Comparison of ENCODE assay signal across 11 mouse cellular contexts in genomic region chr2:32642813-32643212, GRCm38 (mm10). TPM values are rescaled to one million over a fixed set of nuclear protein-coding genes. Genes with fewer than 3 reads are reported as not detected.
A peak's percentile ranks its signal among the peaks of the same experiment; 100 is the strongest.
DNase-seq lines count a peak whose midpoint lies in the region; ATAC-seq and TF ChIP-seq lines count a peak whose summit lies in the region.
"Had no signal": no experiment of that assay in that cellular context is flagged by ENCODE, and none has a peak within 500 bp of the region (broad histone marks: within the 10 kb centered on the region; RNA-seq: fewer than 3 reads in every experiment).

No protein-coding gene starts in this region.

- no peak overlapping the region for H3K4me2 ChIP-seq in heart, embryonic 12.5 days
- H3K4me2 ChIP-seq: forebrain, embryonic 12.5 days; hindbrain, embryonic 15.5 days had no signal

- H3K27me3 ChIP-seq in E14TG2a.4 (ENCODE audit: insufficient read depth, low read length): no peaks in the 10 kb centered on the region
- no peaks in the 10 kb centered on the region for H3K27me3 ChIP-seq in heart, embryonic 12.5 days (replicated peaks)
- H3K27me3 ChIP-seq: forebrain, embryonic 12.5 days; hindbrain, embryonic 15.5 days had no signal

- H3K9me3 ChIP-seq in E14TG2a.4 (ENCODE audit: low read length): no peaks in the 10 kb centered on the region
- H3K9me3 ChIP-seq in heart, embryonic 12.5 days (replicated peaks): no peaks in the 10 kb centered on the region
- H3K9me3 ChIP-seq: forebrain, embryonic 12.5 days; hindbrain, embryonic 15.5 days had no signal

- intact Hi-C loops in left cerebral cortex, adult 2 months (cut with DNase I): no loop called here

- H3K36me3 ChIP-seq in E14TG2a.4 (ENCODE audit: insufficient read depth, low read length): no peaks in the 10 kb centered on the region
- no peaks in the 10 kb centered on the region for H3K36me3 ChIP-seq in heart, embryonic 12.5 days
- H3K36me3 ChIP-seq: forebrain, embryonic 12.5 days; hindbrain, embryonic 15.5 days had no signal

- ATAC-seq in heart, embryonic 12.5 days (ENCODE audit: insufficient number of reproducible peaks, low FRiP score): peak; percentile 54
- ATAC-seq in megakaryocyte, adult 5-6 weeks (ENCODE audit: poor library complexity, severe bottlenecking): no peak

- H3K4me3 ChIP-seq in E14TG2a.4 (replicated peaks; ENCODE audit: low read length): 0 out of 2 replicates have a peak overlapping the region, but pooled peaks have one; percentile 7
- no peak overlapping the region for H3K4me3 ChIP-seq in heart, embryonic 12.5 days
- no peak overlapping the region for H3K4me3 ChIP-seq in left cerebral cortex, adult 2 months
- H3K4me3 ChIP-seq: forebrain, embryonic 12.5 days; hindbrain, embryonic 15.5 days had no signal

- H3K27ac ChIP-seq in heart, embryonic 12.5 days (ENCODE audit: poor library complexity, severe bottlenecking): peak overlapping the region; percentile 76
- H3K27ac ChIP-seq in left cerebral cortex, adult 2 months: no peak overlapping the region
- H3K27ac ChIP-seq: forebrain, embryonic 12.5 days; hindbrain, embryonic 15.5 days had no signal

- H3K9ac ChIP-seq in heart, embryonic 12.5 days: peak overlapping the region; percentile 27; the same call in 1 of the 2 replicates
- H3K9ac ChIP-seq: forebrain, embryonic 12.5 days; hindbrain, embryonic 15.5 days had no signal

- 48% methylated on average over 7 of the region's 7 CpGs for WGBS in heart, embryonic 12.5 days

- TF ChIP-seq CTCF in E14TG2a.4 (conservative IDR thresholded peaks at IDR 0.05; ENCODE audit: low read length): no peak
- no peak for TF ChIP-seq CTCF in left cerebral cortex, adult 2 months (IDR thresholded peaks at IDR 0.05)

- DNase-seq in gastrocnemius, postnatal 10 days: peak; percentile 45
- no peak for DNase-seq in gastrocnemius, adult 8-10 months (ENCODE audit: low spot score in 2 of 2)
- DNase-seq in kidney, postnatal 14 days: peak; percentile 78
- no peak for DNase-seq in cerebellum, adult 11-12 months
- DNase-seq in left cerebral cortex, adult 2 months (ENCODE audit: extremely low spot score in 1 of 2, low spot score in 2 of 2): no peak
- DNase-seq: lung, postnatal 10 days had no signal

- peaks cover 50% of the 10 kb centered on the region for H3K4me1 ChIP-seq in E14TG2a.4 (replicated peaks; ENCODE audit: low read depth, low read length)
- H3K4me1 ChIP-seq in heart, embryonic 12.5 days (replicated peaks): peaks cover 69% of the 10 kb centered on the region

RNA-seq across cellular contexts. Expression of gene Eng, which starts 3.6 kb away (rescaled TPM):
- total RNA-seq in gastrocnemius, postnatal 10 days (2021): 10 to 100 TPM; 49.5 to 54.7 TPM
- total RNA-seq in gastrocnemius, adult 8-10 months (2022): 10 to 100 TPM; 17.4 to 26.6 (median 20.5) TPM
- 159 and 168 TPM in 2 replicates for polyA plus RNA-seq in heart, embryonic 12.5 days (2016; fragmentation: Nextera tagmentation; extraction: Ambion mirVana)
- total RNA-seq in left cerebral cortex, adult 2 months (2021): 10 to 100 TPM; 22.2 to 23.0 TPM
- 6.3 and 7.9 TPM in 2 replicates for total RNA-seq in megakaryocyte, adult 5-6 weeks (2015)
- 2.0 and 2.2 TPM in 2 replicates for total RNA-seq in megakaryocyte, adult 5-6 weeks (2017)

RNA-seq across cellular contexts. Expression of gene Ak1, which starts 21.3 kb away (rescaled TPM):
- 1,000 to 10,000 TPM; 1,275 to 1,593 TPM for total RNA-seq in gastrocnemius, postnatal 10 days (2021)
- total RNA-seq in gastrocnemius, adult 8-10 months (2022): 1,000 to 10,000 TPM; 1,455 to 1,877 (median 1,746) TPM
- 285 and 294 TPM in 2 replicates for polyA plus RNA-seq in heart, embryonic 12.5 days (2016; fragmentation: Nextera tagmentation; extraction: Ambion mirVana)
- total RNA-seq in left cerebral cortex, adult 2 months (2021): 100 to 1,000 TPM; 140 to 153 TPM
- not detected in 2 replicates for total RNA-seq in megakaryocyte, adult 5-6 weeks (2015)
- not detected in 2 replicates for total RNA-seq in megakaryocyte, adult 5-6 weeks (2017)

RNA-seq across cellular contexts. Expression of gene St6galnac6, which starts 43.3 kb away (rescaled TPM):
- 10 to 100 TPM; 59.7 to 66.0 TPM for total RNA-seq in gastrocnemius, postnatal 10 days (2021)
- 10 to 100 TPM; 48.6 to 61.3 (median 54.9) TPM for total RNA-seq in gastrocnemius, adult 8-10 months (2022)
- 31.6 and 35.3 TPM in 2 replicates for polyA plus RNA-seq in heart, embryonic 12.5 days (2016; fragmentation: Nextera tagmentation; extraction: Ambion mirVana)
- total RNA-seq in left cerebral cortex, adult 2 months (2021): 100 to 1,000 TPM; 122 to 133 TPM
- total RNA-seq in megakaryocyte, adult 5-6 weeks (2015): 8.2 and 8.6 TPM in 2 replicates
- total RNA-seq in megakaryocyte, adult 5-6 weeks (2017): 13.1 and 13.3 TPM in 2 replicates

RNA-seq across cellular contexts. Expression of gene St6galnac4, which starts 55.9 kb away (rescaled TPM):
- 10 to 100 TPM; 31.7 to 42.6 TPM for total RNA-seq in gastrocnemius, postnatal 10 days (2021)
- total RNA-seq in gastrocnemius, adult 8-10 months (2022): 10 to 100 TPM; 11.4 to 15.5 (median 13.8) TPM
- 45.6 and 47.2 TPM in 2 replicates for polyA plus RNA-seq in heart, embryonic 12.5 days (2016; fragmentation: Nextera tagmentation; extraction: Ambion mirVana)
- 10 to 100 TPM; 37.2 to 38.0 TPM for total RNA-seq in left cerebral cortex, adult 2 months (2021)
- total RNA-seq in megakaryocyte, adult 5-6 weeks (2015): 5.8 and 9.2 TPM in 2 replicates
- 8.6 and 12.1 TPM in 2 replicates for total RNA-seq in megakaryocyte, adult 5-6 weeks (2017)

Comparison
In these comparisons a context has a peak if more than half of its experiments do, and no peak if none do; other contexts are left out.
1. DNase-seq: peak in gastrocnemius, postnatal 10 days (single experiment) and kidney, postnatal 14 days (single experiment); none in gastrocnemius, adult 8-10 months (0 of 2), cerebellum, adult 11-12 months (single experiment) and left cerebral cortex, adult 2 months (0 of 2).
2. RNA of gene Ak1, which starts 21.3 kb away (total RNA-seq): 1,455 to 1,877 TPM in gastrocnemius, adult 8-10 months, 1,275 to 1,593 TPM in gastrocnemius, postnatal 10 days and 140 to 153 TPM in left cerebral cortex, adult 2 months; not detected in megakaryocyte, adult 5-6 weeks; every median in the first group is over 100 times any median in the second.